Mouse (Mus musculus) lung, adult 18-20 months (tissue): Measurements from ENCODE around the gene Jag1.

Source experiments
- DNase-seq, 2 experiments: peaks; one replicate each; pipeline ENCODE4 v3.0.0; 2022; ENCODE audit warnings: mixed read lengths in 2 of 2

Jag1 gene

DNA sequence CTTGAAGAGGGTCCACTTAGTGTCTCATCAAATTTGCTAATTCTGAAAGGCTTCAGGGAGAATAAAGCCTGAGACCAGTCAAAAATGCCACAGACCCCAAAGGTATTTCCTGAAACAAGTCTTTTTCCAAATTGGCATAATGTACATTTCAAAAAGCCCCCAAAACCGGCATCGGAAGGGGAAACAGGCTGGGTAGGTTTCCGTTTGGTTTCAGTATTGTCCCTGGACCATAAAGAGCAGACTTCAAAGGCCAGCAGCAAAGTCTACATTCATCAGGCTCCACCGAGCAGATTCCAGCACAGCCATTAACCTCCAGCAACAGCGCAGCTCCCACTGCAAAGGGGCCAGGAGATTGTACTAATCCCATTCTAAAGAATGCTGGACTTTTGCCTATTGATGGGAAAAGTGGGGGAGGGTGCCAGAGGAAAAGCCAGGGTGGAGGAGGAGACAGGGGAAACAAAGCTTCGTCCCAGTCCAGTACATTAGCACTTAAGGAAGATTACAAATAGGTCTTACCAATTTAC lies 17.2 kb downstream of the Jag1 start:
- no peak for DNase-seq

- peak in 1 of 2 experiments; percentile 50 for DNase-seq
These were observed 18.0 kb downstream of the Jag1 start for GRCm38 (mm10) chr2:137098269-137099035.

- DNase-seq = no peak
These were observed 19.4 kb downstream of the Jag1 start for GRCm38 (mm10) chr2:137096981-137097460.

DNA sequence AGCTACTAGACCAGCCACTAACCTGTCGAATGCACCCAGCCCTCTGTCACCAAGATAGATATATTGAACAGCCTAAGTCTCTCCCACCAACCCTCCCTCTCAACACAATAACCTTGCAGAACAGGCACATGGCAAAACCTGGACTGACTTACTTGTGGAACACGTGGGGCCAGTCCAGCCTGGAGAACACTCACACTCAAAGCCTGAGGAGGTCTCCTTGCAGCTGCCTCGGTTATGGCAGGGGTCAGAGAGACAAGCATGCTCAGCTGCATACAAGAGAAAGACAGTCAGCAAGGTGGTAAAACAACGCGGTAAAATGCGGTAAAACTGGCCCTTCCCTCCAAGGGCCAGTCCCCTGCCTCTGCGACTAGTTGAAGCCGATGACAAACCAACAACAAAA lies 22.1 kb downstream of the Jag1 start:
- no peak for DNase-seq

DNA sequence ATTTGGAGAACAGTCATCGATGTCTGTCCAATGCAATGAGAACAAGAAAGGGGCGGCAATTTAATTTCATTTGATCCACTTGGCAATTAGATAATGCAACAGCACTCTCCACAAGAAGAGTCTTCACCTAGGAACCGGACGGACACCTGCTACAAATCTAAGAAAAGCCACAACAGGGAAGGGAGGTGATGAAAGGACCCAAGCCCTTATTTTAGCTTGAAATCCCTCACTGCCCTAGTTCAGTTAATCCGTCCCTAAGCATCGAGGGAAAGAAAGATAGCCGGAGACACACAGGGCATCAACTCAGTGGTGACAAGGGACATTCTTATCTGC lies 23.2 kb downstream of the Jag1 start:
- no peak for DNase-seq

- no peak for DNase-seq
These were observed 23.7 kb downstream of the Jag1 start for GRCm38 (mm10) chr2:137092523-137093297.

DNA sequence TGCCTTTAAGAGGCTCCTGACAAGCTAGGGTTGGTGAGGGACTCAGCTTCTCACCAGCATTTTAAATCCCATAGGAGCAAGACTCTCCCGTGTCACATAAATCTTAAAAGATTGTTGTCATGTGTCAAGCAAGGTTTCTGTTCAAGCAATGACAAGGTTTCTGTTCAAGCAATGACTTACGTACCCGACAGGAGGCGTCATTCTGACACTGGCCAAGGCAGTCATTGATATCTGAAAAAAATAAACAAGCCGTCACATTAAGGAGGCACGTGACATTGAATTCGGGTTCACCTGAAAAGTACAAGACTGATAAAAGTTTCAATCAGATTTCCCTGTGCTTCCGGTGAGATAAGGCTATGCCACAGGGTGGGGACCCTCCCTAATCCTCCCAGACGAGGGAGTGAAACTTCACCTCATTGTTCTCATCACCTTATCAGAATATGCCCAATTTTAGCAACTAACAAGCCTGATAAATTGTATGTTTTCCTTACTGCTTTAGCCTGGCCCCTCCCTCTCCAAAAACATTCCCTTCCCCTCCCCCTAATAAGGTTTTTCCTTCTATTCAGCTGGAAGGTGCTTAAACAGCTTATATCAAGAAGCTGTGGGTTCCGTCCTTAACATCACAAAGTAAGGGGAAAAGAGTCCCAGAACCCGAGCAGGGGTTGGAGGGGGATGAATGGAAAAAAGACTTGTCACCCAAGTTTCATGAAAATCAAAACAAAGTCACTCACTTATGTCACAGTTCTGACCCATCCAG lies 24.5 kb downstream of the Jag1 start:
- DNase-seq = no peak

DNA sequence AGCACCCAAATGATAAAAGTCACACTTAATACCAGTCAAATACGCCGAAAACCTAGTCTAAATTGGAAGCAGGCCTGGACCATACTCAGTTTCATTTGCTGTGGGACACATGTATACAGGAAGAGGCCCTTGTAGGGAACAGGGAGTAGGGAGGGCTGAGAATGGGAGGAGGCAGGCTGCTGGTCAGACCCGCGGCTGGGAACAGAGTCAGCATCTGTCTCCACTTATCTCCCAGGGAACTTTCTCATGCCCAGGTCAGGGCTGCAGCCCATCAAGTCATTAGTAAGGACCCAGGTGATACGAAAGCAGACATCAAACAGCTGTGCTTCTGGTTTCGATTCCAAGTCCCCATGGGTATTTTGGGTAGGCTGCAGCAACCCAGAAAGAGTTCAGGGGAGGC lies 28.7 kb downstream of the Jag1 start:
- DNase-seq = no peak

DNA sequence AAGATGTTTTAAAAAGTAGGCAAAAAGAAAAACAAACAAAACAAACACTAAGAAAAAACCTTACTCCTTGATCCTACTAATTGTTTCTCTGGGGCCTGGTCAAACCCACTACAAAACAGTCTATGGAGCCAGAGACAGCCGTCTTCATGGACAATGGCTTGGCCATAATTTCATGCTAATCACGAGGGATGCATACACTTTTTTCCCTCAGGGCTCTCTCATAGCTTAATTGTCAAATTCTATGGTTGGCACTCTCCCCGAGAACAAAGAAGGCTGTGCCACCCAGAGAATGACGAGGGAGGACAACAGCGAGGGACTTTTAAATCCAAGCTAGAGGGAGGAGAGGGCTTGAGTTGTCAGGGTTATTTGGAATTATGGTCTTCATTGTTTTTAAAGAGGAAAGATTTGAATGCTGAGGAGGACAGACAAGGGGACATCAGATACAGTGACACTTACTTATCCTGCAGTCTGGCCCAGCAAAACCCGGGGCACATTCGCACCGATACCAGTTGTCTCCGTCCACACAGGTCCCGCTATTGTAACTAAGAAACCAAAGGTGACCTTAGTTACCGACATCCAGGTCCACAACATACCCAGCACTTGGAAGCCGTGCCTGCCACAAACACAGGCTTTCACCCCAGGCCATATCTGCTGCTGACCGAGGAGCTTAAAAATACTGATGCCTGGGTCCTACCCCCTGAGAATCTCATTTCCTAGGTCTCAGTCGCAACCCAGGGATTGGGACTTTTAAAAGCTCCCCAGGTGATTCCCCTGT lies 29.6 kb downstream of the Jag1 start:
- no peak for DNase-seq

DNA sequence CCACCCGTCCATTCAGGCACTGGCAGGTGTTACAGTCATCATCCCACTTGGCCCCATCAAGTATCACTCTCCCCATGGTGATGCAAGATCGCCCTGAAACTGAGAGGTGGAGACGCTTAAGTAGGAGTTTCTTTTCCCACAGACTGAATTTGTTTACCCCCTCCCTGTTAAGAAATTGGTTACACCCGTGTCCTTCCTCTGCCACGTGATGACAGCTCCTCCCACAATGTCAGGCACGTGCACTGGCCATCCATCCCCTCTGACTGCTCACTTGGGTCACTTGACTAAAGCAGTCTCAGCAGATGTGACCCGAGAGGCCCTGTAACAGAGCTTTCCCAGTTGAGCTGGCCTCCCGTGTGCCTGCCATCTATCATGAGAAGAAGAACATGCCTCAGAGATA lies 31.2 kb downstream of the Jag1 start:
- DNase-seq = peak; percentile 60 to 65

DNA sequence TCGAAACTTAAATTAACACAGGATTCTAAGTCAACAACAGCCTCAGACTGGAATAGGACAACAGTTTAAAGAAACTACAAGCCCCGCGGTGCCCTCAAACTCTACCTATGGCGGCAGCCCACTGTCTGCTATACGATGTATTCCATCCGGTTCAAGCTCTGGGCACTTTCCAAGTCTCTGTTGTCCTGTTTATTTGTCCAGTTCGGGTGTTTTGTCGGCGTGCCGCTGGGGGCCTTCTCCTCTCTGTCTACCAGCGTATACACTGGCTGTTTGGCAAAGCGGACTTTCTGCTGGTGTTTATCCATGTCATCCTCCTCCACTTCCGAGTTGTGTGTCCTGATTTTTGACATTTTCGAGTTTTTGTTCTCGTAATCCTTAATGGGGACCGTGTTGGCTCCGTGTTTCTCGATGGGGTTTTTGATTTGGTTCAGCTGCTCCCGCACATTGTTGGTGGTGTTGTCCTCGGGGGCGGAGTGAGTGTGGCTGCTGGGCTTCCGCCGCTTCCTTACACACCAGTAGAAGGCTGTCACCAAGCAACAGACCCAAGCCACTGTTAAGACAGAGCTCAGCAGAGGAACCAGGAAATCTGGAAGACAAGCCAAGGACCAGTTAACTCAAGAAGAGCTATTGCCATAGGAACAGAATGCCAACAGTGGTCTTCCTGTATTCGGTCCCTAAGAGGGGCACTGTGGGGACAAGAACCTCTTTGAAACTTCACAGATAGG lies 33.4 kb downstream of the Jag1 start:
- DNase-seq = peak in 1 of 2 experiments; percentile 47

- DNase-seq = no peak
These were observed 35.4 kb downstream of the Jag1 start for GRCm38 (mm10) chr2:137081001-137081400.

- DNase-seq = peak; percentile 47 to 55
These were observed 36.0 kb downstream of the Jag1 start for GRCm38 (mm10) chr2:137080468-137080867.

GRCm38 (mm10) chr2:137079721-137080320 lies 36.6 kb downstream of the Jag1 start:
- DNase-seq = no peak

- DNase-seq = no peak
These were observed 37.7 kb downstream of the Jag1 start for GRCm38 (mm10) chr2:137078771-137079170.

DNA sequence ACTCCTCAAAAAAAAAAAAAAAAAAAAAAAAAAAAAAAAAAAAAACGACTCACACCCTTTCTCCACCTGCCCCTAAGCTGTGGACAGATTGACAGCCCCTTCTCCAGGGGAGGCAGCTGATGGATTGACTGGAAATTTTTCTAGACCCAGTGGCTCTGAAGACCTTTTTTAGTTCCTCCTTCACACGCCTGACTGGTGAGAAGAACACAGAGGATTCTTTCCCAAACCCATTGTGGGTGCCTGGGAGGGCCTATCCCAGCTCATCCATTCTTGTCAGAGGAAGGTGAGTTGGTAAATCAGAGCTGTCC lies 42.2 kb downstream of the Jag1 start:
- DNase-seq = no peak

DNA sequence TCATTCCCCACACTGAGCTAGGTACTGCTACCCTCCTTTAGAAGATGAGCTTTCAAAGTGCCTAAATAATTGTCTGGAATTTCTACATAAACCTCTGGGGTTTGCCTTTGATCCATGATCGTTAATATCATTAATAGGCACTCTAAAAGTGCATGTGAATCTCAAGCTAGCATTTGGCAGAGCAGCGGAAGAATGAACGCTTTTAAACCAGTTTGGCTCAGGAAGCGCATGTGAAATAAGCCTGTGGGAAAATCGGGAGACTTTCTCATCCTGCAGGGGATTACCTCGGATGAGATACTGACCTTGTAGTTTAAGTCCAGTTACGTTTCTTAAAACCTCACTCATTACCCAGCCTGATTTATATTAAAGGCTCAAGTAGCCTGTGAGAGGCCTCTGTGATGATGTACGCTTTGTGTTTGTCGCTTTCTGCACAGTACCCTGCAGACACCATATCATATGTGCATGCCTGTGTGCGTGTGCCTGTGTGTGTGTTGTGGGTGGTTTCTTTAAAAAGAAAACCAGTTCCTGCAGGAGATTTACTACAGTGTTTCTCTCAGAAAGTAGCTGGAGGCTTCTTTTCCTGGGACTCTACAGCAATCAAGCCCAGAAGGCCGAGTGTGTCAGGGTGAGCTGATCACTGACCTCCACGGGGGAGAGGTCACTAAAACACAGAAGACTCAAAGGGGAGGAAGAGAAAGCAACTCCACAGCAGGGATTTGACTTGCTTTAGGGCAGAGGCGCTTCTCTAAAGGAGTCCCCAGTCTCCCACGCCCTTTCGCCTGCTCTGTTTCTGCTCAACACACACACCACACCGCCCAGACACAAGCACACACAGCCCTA lies 42.8 kb downstream of the Jag1 start:
- DNase-seq = no peak

- DNase-seq = no peak
These were observed 48.8 kb downstream of the Jag1 start for GRCm38 (mm10) chr2:137067479-137068110.

- no peak for DNase-seq
These were observed 51.9 kb downstream of the Jag1 start for GRCm38 (mm10) chr2:137064513-137064912.

- no peak for DNase-seq
These were observed 52.6 kb downstream of the Jag1 start for GRCm38 (mm10) chr2:137063829-137064228.
